8 mouse cellular contexts compared by ENCODE assay signal in the genomic region with DNA sequence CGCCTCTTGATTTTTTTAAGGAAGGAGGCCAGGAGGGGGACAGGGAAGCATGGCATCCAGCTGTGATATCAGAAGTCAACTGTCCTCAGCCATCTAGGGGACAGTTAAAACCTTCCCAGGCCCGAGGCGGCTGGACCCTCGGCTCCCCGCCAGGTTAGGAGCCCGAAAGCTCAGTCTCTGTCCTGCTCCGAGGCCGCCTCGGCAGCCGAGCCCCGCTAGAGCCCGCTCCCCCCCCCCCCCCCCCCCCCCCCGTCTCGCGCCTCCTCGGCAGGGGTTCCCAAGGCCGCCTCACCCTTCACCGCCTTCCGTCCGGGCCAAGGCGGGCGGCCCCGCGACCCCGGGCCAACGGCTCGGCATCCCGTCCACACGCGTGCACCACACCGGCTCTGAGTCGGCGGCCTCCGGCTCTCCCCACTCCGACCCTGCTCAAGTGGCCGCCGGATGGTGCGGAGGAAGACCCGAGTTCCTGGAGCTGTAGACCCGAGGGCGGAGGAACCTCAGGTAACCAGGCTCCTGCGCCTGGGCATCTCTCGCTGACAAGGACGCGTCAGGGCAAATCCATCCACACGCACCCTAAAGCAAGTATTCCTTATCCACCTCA. TPM values are rescaled to one million over a fixed set of nuclear protein-coding genes. Genes with fewer than 3 reads are reported as not detected.
DNase-seq lines count a peak whose midpoint lies in the region; ATAC-seq and TF ChIP-seq lines count a peak whose summit lies in the region.

A gene (plus strand): TSS at position 286 of the 601 bp plus-strand sequence.

- peaks cover 23% of the 10 kb centered on the region for H3K36me3 ChIP-seq in thymus, adult 2 months (ENCODE audit: control insufficient read depth, insufficient read depth, low read length)
- H3K36me3 ChIP-seq in forebrain, embryonic 13.5 days (ENCODE audit: poor library complexity, severe bottlenecking): peaks cover 43% of the 10 kb centered on the region
- peaks cover 41% of the 10 kb centered on the region for H3K36me3 ChIP-seq in limb, embryonic 15.5 days
- H3K36me3 ChIP-seq in neural tube, embryonic 15.5 days: peaks cover 37% of the 10 kb centered on the region

- DNase-seq in cerebellum, postnatal 10 days: peak; percentile 65 to 72
- DNase-seq in cerebellum, postnatal 36 days: no peak
- DNase-seq in thymus, adult 2 months: no peak
- no peak for DNase-seq in thymus, postnatal 4 days

- peak within 1 kb of the TSS; percentile 88 for H3K9ac ChIP-seq in forebrain, embryonic 13.5 days
- H3K9ac ChIP-seq in limb, embryonic 15.5 days: peak within 1 kb of the TSS; percentile 77
- H3K9ac ChIP-seq in neural tube, embryonic 15.5 days (replicated peaks): peak within 1 kb of the TSS; percentile 76

- H3K4me3 ChIP-seq in thymus, adult 2 months (ENCODE audit: control insufficient read depth, insufficient read depth, low read length): peak within 1 kb of the TSS; percentile 91
- peak within 1 kb of the TSS; percentile 80 for H3K4me3 ChIP-seq in forebrain, embryonic 13.5 days
- peak within 1 kb of the TSS; percentile 72 for H3K4me3 ChIP-seq in limb, embryonic 15.5 days
- H3K4me3 ChIP-seq in neural tube, embryonic 15.5 days (replicated peaks): peak within 1 kb of the TSS; percentile 70

- H3K27me3 ChIP-seq in thymus, adult 2 months (ENCODE audit: control insufficient read depth, insufficient read depth, low read length): no peaks in the 10 kb centered on the region
- H3K27me3 ChIP-seq in forebrain, embryonic 13.5 days: no peaks in the 10 kb centered on the region
- H3K27me3 ChIP-seq in limb, embryonic 15.5 days: no peaks in the 10 kb centered on the region
- H3K27me3 ChIP-seq in neural tube, embryonic 15.5 days (replicated peaks): no peaks in the 10 kb centered on the region

- no peak for TF ChIP-seq POLR2A in thymus, adult 2 months (IDR thresholded peaks at IDR 0.05; ENCODE audit: control insufficient read depth, extremely low read depth, insufficient read depth, low read length, poor library complexity)

- H3K9me3 ChIP-seq in forebrain, embryonic 13.5 days (replicated peaks): no peaks in the 10 kb centered on the region
- H3K9me3 ChIP-seq in limb, embryonic 15.5 days: no peaks in the 10 kb centered on the region
- no peaks in the 10 kb centered on the region for H3K9me3 ChIP-seq in neural tube, embryonic 15.5 days (replicated peaks)

- peaks cover 2% of the 10 kb centered on the region; the same call in 1 of the 2 replicates for H3K4me1 ChIP-seq in thymus, adult 2 months (replicated peaks; ENCODE audit: control insufficient read depth, insufficient read depth, low read length)
- peaks cover 27% of the 10 kb centered on the region for H3K4me1 ChIP-seq in forebrain, embryonic 13.5 days
- peaks cover 19% of the 10 kb centered on the region for H3K4me1 ChIP-seq in limb, embryonic 15.5 days
- H3K4me1 ChIP-seq in neural tube, embryonic 15.5 days: peaks cover 27% of the 10 kb centered on the region

- WGBS in thymus, adult 2 months: 3% methylated on average over 28 of the region's 46 CpGs
- 0% methylated on average over 34 of the region's 46 CpGs for WGBS in forebrain, embryonic 13.5 days
- WGBS in limb, embryonic 15.5 days: under 1% methylated on average over 22 of the region's 46 CpGs
- WGBS in neural tube, embryonic 15.5 days: under 1% methylated on average over 39 of the region's 46 CpGs

- no peak for TF ChIP-seq CTCF in thymus, adult 2 months (IDR thresholded peaks at IDR 0.05; ENCODE audit: borderline replicate concordance, control insufficient read depth, extremely low read depth, insufficient read depth, low read length, poor library complexity)

- ATAC-seq in forebrain, embryonic 13.5 days: peak; percentile 76
- ATAC-seq in hematopoietic stem cell, adult 5-6 weeks (replicated peaks in 1 of 2; ENCODE audit: insufficient read depth in 1 of 2, low FRiP score in 2 of 2, low TSS enrichment in 1 of 2, low read depth in 1 of 2, poor library complexity in 2 of 2, severe bottlenecking in 2 of 2): peak; percentile 51 to 59
- peak; percentile 50 for ATAC-seq in limb, embryonic 15.5 days (ENCODE audit: insufficient number of reproducible peaks, low FRiP score, low TSS enrichment, low read depth)
- ATAC-seq in neural tube, embryonic 15.5 days (ENCODE audit: low FRiP score): peak; percentile 80

- peak within 1 kb of the TSS; percentile 85 for H3K27ac ChIP-seq in thymus, adult 2 months (ENCODE audit: control insufficient read depth, insufficient read depth, low read length)
- H3K27ac ChIP-seq in forebrain, embryonic 13.5 days: peak within 1 kb of the TSS; percentile 98
- H3K27ac ChIP-seq in limb, embryonic 15.5 days: peak within 1 kb of the TSS; percentile 95
- peak within 1 kb of the TSS; percentile 95 for H3K27ac ChIP-seq in neural tube, embryonic 15.5 days (replicated peaks)

- peak within 1 kb of the TSS; percentile 66 for H3K4me2 ChIP-seq in forebrain, embryonic 13.5 days
- H3K4me2 ChIP-seq in limb, embryonic 15.5 days: peak within 1 kb of the TSS; percentile 61
- peak within 1 kb of the TSS; percentile 75 for H3K4me2 ChIP-seq in neural tube, embryonic 15.5 days

RNA-seq across cellular contexts. Expression of the gene that starts here (rescaled TPM):
- 103 TPM in 2 replicates for polyA plus RNA-seq in thymus, adult 2 months (2012; rRNA removed)
- 56.9 and 58.7 TPM in 2 replicates for polyA plus RNA-seq in forebrain, embryonic 13.5 days (2015; fragmentation: Nextera tagmentation; extraction: Ambion mirVana)
- total RNA-seq in hematopoietic stem cell, adult 5-6 weeks (2017): 36.6 and 50.0 TPM in 2 replicates
- 60.5 and 68.7 TPM in 2 replicates for polyA plus RNA-seq in limb, embryonic 15.5 days (2015; fragmentation: Nextera tagmentation; extraction: Ambion mirVana)
- 45.7 and 51.5 TPM in 2 replicates for polyA plus RNA-seq in neural tube, embryonic 15.5 days (2015; fragmentation: Nextera tagmentation; extraction: Ambion mirVana)

Comparison
In these comparisons a context has a peak if more than half of its experiments do, and no peak if none do; other contexts are left out.
1. DNase-seq: peak in cerebellum, postnatal 10 days (2 of 2); none in cerebellum, postnatal 36 days (0 of 2), thymus, adult 2 months (single experiment) and thymus, postnatal 4 days (single experiment).
2. Peak in every context shown above with its lines, with median percentiles within 50 percentile points of each other: H3K27ac ChIP-seq, H3K4me3 ChIP-seq, ATAC-seq, H3K4me2 ChIP-seq and H3K9ac ChIP-seq.